Mouse (Mus musculus) embryonic facial prominence, embryonic 14.5 days (tissue): Measurements from ENCODE around the gene Smarcd3. TPM values are rescaled to one million over a fixed set of nuclear protein-coding genes. Genes with fewer than 3 reads are reported as not detected.

Source experiments
- ATAC-seq: fragments of 200-750 bp; cut with Nextera tagmentation; 2 replicates; pipeline ENCODE4 v1.8.0; 2017; ENCODE audit warnings: low read depth, moderate number of reproducible peaks, moderate TSS enrichment
- DNase-seq: peaks from one replicate; pipeline ENCODE4 v3.0.0-alpha.2; 2015; ENCODE audit warnings: low spot score
- H3K27ac ChIP-seq: fragments of 300-500 bp; sonication (generic); replicated peaks from 2 replicates; pipeline ENCODE4 v1.5.1; 2014; ENCODE audit warnings: low read depth, mild to moderate bottlenecking, low read length, moderate library complexity
- H3K27me3 ChIP-seq: fragments of 300-500 bp; sonication (generic); replicated peaks from 2 replicates; pipeline ENCODE4 v1.6.1; 2014; ENCODE audit warnings: low read length; ENCODE audit not compliant: control insufficient read depth, insufficient read depth
- H3K36me3 ChIP-seq: fragments of 300-500 bp; sonication (generic); 2 replicates; pipeline ENCODE4 v1.6.1; 2014; ENCODE audit warnings: low read length, mixed read lengths; ENCODE audit not compliant: control insufficient read depth, insufficient read depth
- H3K4me1 ChIP-seq: fragments of 300-500 bp; sonication (generic); 2 replicates; pipeline ENCODE4 v1.6.1; 2014; ENCODE audit warnings: antibody characterized with exemption, low read length; ENCODE audit not compliant: control insufficient read depth, insufficient read depth
- H3K4me2 ChIP-seq: fragments of 300-500 bp; sonication (generic); 2 replicates; pipeline ENCODE4 v1.6.1; 2014; ENCODE audit warnings: low read depth, mild to moderate bottlenecking, low read length, moderate library complexity, mixed read lengths
- H3K4me3 ChIP-seq: fragments of 300-500 bp; sonication (generic); 2 replicates; pipeline ENCODE4 v1.5.1; 2014; ENCODE audit warnings: low read depth, mild to moderate bottlenecking, low read length
- H3K9ac ChIP-seq: fragments of 300-500 bp; sonication (generic); 2 replicates; pipeline ENCODE4 v1.6.1; 2014; ENCODE audit warnings: low read depth, mild to moderate bottlenecking, low read length, moderate library complexity, mixed read lengths
- H3K9me3 ChIP-seq: fragments of 300-500 bp; sonication (generic); 2 replicates; pipeline ENCODE4 v1.6.1; 2016; ENCODE audit warnings: low read length; ENCODE audit not compliant: control insufficient read depth
- WGBS: fragments of 180-500 bp; shearing (Covaris S2); extraction: QIAGEN DNeasy Blood & Tissue Kit; methylation state at CpG from one replicate; pipeline ENCODE4 v1.1.7; 2014; 5-methylcytosine and 5-hydroxymethylcytosine counted together
- polyA plus RNA-seq: library from polyadenylated mRNA; unstranded; fragments of >200 nt; fragmentation: Nextera tagmentation; extraction: Ambion mirVana; gene quantifications from 2 replicates; pipeline ENCODE4 v1.2.1, GENCODE M21; 2014

The Smarcd3 gene
- polyA plus RNA-seq, 1 experiment from 2014 or later = 48.9 TPM

DNA sequence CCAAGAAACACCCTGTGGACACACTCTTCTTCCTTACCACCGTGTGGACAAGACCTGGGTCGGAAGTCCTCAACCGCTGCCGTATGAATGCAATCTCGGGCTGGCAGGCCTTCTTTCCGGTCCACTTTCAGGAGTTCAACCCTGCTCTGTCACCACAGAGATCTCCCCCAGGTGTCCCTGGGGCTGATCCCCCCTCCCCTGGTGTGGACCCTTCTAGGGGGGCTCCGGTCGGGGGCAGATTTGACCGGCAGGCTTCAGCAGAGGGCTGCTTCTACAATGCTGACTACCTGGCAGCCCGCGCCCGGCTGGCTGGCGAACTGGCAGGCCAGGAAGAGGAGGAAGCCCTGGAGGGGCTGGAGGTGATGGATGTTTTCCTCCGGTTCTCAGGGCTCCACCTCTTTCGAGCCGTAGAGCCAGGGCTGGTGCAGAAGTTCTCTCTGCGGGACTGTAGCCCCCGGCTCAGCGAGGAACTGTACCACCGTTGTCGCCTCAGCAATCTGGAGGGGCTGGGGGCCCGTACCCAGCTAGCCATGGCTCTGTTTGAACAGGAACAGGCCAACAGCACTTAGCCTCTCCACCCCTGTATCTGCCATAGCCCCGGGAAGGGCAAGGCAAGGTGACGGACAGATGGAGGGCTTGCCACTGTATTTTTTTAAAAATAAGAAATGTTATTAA is 32.3 kb downstream of the Smarcd3 start:
- Histone ChIP-seq H3K9me3 (no peaks in the 10 kb centered on the region), H3K36me3 (peaks cover 80% of the 10 kb centered on the region), H3K27me3 (no peaks in the 10 kb centered on the region), H3K4me2 (peak overlapping the region; percentile 18; the same call in 1 of the 2 replicates), H3K4me3 (no peak overlapping the region), H3K27ac (no peak overlapping the region), H3K9ac (no peak overlapping the region), H3K4me1 (peaks cover 8% of the 10 kb centered on the region)
- no peak for DNase-seq
- WGBS = 52% methylated on average over 21 of the region's 24 CpGs
- no peak for ATAC-seq

DNA sequence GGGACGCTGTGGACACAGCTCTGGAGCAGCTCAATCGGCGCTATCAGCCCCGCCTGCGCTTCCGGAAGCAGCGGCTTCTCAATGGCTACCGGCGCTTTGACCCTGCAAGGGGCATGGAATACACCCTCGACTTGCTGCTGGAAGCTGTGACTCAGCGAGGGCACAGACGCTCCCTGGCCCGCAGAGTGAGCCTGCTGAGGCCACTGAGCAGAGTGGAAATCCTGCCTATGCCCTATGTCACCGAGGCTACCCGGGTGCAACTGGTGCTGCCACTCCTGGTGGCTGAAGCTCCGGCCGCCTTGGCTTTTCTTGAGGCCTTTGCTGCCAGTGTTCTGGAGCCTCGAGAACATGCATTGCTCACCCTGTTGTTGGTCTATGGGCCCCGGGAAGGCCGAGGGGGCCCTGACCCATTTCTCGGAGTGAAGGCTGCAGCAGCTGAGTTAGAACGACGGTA is 32.9 kb downstream of the Smarcd3 start:
- Histone ChIP-seq H3K9ac (no peak overlapping the region), H3K4me3 (no peak overlapping the region), H3K27me3 (no peaks in the 10 kb centered on the region), H3K4me1 (peaks cover 7% of the 10 kb centered on the region; the same call in 1 of the 2 replicates), H3K4me2 (0 out of 2 replicates have a peak overlapping the region, but pooled peaks have one; percentile 18), H3K36me3 (peaks cover 80% of the 10 kb centered on the region), H3K9me3 (no peaks in the 10 kb centered on the region), H3K27ac (no peak overlapping the region)
- WGBS = 26% methylated on average over 18 of the region's 23 CpGs
- ATAC-seq (no peak), DNase-seq (no peak)

- Histone ChIP-seq H3K9me3 (no peaks in the 10 kb centered on the region), H3K36me3 (peaks cover 65% of the 10 kb centered on the region), H3K27ac (no peak overlapping the region), H3K4me3 (no peak overlapping the region), H3K9ac (no peak overlapping the region), H3K4me2 (no peak overlapping the region), H3K4me1 (peaks cover 7% of the 10 kb centered on the region; the same call in 1 of the 2 replicates), H3K27me3 (no peaks in the 10 kb centered on the region)
- DNase-seq (no peak), ATAC-seq (no peak)
- 88% methylated on average over 20 of the region's 20 CpGs for WGBS
These were observed 34.4 kb downstream of the Smarcd3 start for GRCm38 (mm10) chr5:24589511-24590500.

DNA sequence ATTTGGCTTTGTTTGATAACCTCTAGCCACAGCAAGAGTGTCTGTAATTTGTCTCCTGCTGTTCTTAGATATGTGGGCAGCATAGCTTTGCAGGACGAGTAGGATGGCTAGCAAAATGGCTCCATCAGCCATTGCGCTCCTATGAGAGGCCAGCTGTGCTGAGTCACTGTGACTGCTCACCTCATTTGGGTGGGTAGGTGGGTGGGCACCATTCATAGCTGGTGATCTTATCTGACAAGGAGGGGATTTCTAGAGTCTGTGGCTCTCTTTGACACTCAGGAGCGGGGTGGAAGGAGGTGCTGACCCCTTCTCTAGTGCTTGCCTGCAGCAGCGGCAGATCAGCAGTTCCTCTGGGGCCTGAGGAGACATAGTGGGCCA is 37.0 kb downstream of the Smarcd3 start:
- 26% methylated on average over 4 of the region's 4 CpGs for WGBS
- Histone ChIP-seq H3K27me3 (no peaks in the 10 kb centered on the region), H3K27ac (no peak overlapping the region; the same call in 1 of the 2 replicates), H3K9me3 (no peaks in the 10 kb centered on the region), H3K9ac (peak overlapping the region; percentile 80), H3K4me2 (peak overlapping the region; percentile 77), H3K4me1 (peaks cover 7% of the 10 kb centered on the region; the same call in 1 of the 2 replicates), H3K4me3 (peak overlapping the region; percentile 79), H3K36me3 (peaks cover 39% of the 10 kb centered on the region)
- ATAC-seq (no peak), DNase-seq (no peak)

DNA sequence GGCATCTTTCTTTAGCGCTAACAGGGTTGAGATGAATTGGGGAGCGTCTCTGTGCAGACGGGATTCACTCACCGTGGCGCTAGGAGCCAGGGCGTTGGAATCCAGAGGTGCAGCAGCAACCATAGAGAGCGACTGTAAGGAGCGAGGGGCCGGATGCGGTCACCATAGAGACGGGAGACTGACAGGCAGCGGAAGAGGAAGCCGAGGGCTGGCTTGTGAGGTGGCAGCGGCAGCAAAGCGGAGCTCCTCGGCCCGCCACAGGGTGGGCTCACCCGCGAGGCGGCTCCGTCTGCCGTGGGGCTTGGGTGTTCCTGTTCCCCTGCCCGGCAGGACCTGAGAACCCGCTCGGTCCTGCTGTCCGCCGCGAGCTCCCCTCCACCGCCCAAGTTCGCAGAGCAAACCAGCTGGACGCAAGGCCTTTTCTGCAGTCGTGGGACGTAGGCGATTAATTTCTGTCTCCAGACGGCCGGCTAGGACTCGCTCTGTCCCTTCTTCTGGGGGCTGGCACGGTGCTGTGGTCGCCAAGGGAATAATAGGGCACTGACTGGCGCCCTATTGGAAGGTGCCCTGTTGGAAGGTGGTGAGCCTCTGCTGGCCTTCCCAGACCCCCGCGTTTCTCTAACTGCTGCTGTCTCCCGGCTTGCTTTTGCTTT is 37.5 kb downstream of the Smarcd3 start, which contains the start of gene Chpf2:
Gene Chpf2 (plus strand): TSS at position 195 of the 653 bp plus-strand sequence.
- ATAC-seq (peak; percentile 96), DNase-seq (peak; percentile 94)
- Histone ChIP-seq H3K9me3 (no peaks in the 10 kb centered on the region), H3K27me3 (no peaks in the 10 kb centered on the region), H3K36me3 (peaks cover 34% of the 10 kb centered on the region), H3K27ac (no peak within 1 kb of the TSS; the same call in 1 of the 2 replicates), H3K4me1 (peaks cover 7% of the 10 kb centered on the region; the same call in 1 of the 2 replicates), H3K4me2 (peak within 1 kb of the TSS; percentile 77), H3K4me3 (peak within 1 kb of the TSS; percentile 79), H3K9ac (peak within 1 kb of the TSS; percentile 80)
- WGBS = 0% methylated on average over 30 of the region's 43 CpGs

GRCm38 (mm10) chr5:24586106-24586505 is 38.1 kb downstream of the Smarcd3 start:
- ATAC-seq (peak; percentile 39), DNase-seq (no peak)
- no peaks in the 10 kb centered on the region for H3K27me3 ChIP-seq
- H3K4me1 ChIP-seq = peaks cover 7% of the 10 kb centered on the region; the same call in 1 of the 2 replicates
- 8% methylated on average over 8 of the region's 8 CpGs for WGBS
- no peak overlapping the region; the same call in 1 of the 2 replicates for H3K27ac ChIP-seq
- H3K4me2 ChIP-seq = peak overlapping the region; percentile 77
- peak overlapping the region; percentile 80 for H3K9ac ChIP-seq
- H3K9me3 ChIP-seq = no peaks in the 10 kb centered on the region
- peaks cover 28% of the 10 kb centered on the region for H3K36me3 ChIP-seq
- H3K4me3 ChIP-seq = peak overlapping the region; percentile 79

DNA sequence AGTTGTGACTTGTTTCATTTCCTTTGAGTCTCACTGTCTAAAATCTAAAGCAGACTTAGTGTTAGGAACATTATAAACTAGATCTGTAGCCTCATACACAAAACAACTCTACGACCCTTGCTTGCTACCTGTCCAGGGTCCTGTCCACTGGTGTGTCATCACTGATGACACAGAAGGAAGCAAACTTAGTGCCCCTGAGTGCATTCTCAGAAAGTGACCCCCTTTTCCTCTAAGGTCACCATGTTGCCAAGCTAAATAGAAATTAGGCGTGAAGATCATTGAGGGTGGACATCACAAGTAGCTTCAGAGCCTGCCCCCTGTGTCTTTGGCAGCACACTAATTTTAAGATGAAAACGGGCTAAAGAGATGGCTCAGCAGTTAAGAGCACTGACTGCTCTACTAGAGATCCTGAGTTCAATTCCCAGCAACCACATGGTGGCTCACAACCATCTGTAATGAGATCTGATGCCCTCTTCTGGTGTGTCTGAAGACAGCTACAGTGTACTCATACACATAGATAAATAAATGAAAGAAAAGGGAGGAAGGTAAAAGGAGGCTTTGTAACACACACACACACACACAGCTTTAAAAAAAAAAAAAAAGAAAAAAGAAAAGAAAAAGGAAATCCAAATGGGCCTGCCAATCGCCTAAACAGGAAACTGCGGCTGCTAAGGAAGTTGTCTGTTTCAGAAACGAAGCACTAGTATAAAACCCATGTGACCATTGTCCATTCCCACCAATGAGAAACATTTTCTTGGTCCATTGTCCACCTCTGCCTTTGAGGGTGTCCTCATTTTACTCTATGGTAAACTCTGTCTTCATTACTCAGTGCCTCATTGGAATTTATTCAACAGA is 45.9 kb downstream of the Smarcd3 start:
- peak overlapping the region; percentile 65 for H3K4me3 ChIP-seq
- H3K4me2 ChIP-seq = peak overlapping the region; percentile 64
- whole genome bisulfite sequencing = 69% methylated on average over 6 of the region's 6 CpGs
- H3K9me3 ChIP-seq = no peaks in the 10 kb centered on the region
- DNase-seq (no peak), ATAC-seq (no peak)
- peak overlapping the region; percentile 53 for H3K9ac ChIP-seq
- peak overlapping the region; percentile 78 for H3K27ac ChIP-seq
- no peaks in the 10 kb centered on the region for H3K27me3 ChIP-seq
- H3K36me3 ChIP-seq = peaks cover 21% of the 10 kb centered on the region
- H3K4me1 ChIP-seq = peaks cover 14% of the 10 kb centered on the region
